Mouse (Mus musculus): Measurements from ENCODE around the gene Wnt9b. TPM values are rescaled to one million over a fixed set of nuclear protein-coding genes. Genes with fewer than 3 reads are reported as not detected.

Gene Wnt9b
- polyA plus RNA-seq (2017; shearing (Covaris generic)): under 1 TPM in 1 of 2 experiments, not detected in 1; 0.93 TPM

DNA sequence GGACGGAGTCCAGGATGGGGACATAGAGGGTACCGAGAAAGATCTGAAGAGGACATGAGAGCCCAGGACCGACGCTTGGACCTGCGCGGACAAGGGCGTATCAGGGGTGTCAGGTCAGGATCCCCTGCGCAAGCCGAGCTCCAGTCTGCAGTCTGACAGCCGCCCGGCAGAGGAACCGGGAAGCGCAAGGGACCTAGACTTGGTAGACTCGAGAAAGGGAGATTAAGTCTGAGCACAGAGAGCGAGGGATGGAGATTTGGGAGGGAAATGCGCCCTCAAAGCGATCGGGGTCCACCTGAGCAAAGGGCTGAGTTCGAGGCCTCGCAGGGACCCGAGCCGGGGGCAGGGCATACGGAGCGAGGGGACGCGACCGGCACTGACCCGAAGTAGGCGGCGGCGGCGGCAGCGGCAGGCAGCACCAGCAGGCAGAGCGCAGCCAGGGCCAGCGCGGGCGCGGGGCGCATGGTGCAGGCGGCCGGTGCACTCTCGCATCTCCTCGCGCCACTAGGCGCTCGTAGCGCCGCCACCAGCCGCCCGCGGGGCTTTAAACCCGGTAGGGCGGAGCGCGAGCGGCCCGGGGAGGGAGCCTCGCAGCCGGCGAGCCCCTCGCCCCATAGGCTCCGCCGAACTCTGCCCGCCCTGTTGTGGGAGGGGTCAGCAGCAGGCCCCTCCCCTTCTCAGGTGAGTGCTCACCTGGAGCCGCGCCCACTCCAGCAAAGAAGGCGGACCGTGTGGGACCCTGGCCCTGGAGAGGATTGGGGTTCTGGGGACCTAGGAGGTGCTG, at the start of gene Wnt9b:
Gene Wnt9b, minus strand, starts transcription at position 516 of the 784 bp plus-strand sequence.

DNA sequence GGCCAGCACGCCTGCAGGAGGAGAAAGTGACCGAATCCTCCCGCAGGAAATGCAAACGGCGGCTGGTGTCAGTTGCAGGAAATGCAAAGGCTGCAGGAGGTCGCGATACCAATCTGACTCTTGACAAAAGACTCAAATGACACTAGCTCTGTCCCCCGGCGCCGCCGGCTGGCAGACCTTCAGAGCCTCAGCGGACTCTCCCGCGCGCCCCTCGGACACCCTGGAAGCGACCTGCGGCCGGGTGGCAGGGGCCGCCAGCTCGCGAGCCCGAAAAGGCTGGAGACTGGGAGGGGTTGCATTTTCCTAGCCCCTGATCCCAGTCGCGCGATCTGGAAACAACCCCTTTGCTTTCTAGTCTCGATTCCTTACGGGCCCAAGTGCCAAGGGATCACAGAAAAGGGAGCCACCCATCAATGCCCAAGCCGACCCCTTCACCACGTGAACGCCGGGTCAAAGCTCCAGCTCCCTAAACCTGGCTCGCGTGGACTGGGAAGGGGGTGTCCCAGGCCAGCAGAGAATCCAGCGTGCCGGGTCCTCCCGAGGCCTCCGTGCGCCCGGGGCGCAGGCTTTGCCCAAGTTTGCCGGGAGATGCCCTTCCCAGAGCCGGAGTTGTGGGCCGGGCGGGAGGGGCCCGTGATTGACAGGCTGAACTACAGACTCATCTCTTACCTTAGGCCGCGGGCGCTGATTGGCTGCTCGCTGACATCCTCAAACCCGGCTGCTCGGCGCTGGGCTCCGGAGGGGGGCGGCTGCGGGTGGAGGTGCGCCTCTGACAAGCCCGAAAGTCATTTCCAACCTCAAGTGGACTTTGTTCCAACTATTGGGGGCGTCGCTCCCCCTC, 24.0 kb upstream of the Wnt9b start, which contains the start of gene Wnt3:
Gene Wnt3, plus strand, starts transcription at position 764 of the 841 bp plus-strand sequence.

GRCm38 (mm10) chr11:103697565-103698176, 52.0 kb downstream of the Wnt9b start, which contains the start of gene Gosr2:
TSS of gene Gosr2 (minus strand) at chr11:103697898.

Other genes with a start within 250 kb of the Wnt9b start
- under 1 TPM; 0.05 to 0.51 TPM for gene Lrrc37a, start 245.2 kb downstream of the Wnt9b start, polyA plus RNA-seq (2017; shearing (Covaris generic))
- gene Gm884, start 128.7 kb downstream of the Wnt9b start, polyA plus RNA-seq (2017; shearing (Covaris generic)): under 1 TPM in 1 of 2 experiments, not detected in 1; 0.43 TPM
- gene Lyzl6, start 110.9 kb downstream of the Wnt9b start, polyA plus RNA-seq (2017; shearing (Covaris generic)): not detected
- not detected for gene Rprml, start 100.3 kb downstream of the Wnt9b start, polyA plus RNA-seq (2017; shearing (Covaris generic))
- gene Gosr2, start 51.9 kb downstream of the Wnt9b start, polyA plus RNA-seq (2017; shearing (Covaris generic)): 100 to 1,000 TPM; 101 to 113 TPM
- 1 to 10 TPM; 3.1 to 7.6 TPM for gene Wnt3, start 24.3 kb upstream of the Wnt9b start, polyA plus RNA-seq (2017; shearing (Covaris generic))
- 10 to 100 TPM; 68.2 to 77.0 TPM for gene Nsf, start 204.2 kb upstream of the Wnt9b start, polyA plus RNA-seq (2017; shearing (Covaris generic))
- gene Arf2, start 216.9 kb upstream of the Wnt9b start, polyA plus RNA-seq (2017; shearing (Covaris generic)): 10 to 100 TPM; 13.7 to 18.9 TPM